Mouse (Mus musculus): ENCODE data around the gene Ifih1.

- TF ChIP-seq POLR2A (IDR thresholded peaks at IDR 0.05; ENCODE audit: low read depth, low read length) (no peak), CTCF (conservative IDR thresholded peaks at IDR 0.05; ENCODE audit: insufficient read depth, insufficient read length, low read depth, low read length) (no peak)
Observed at GRCm38 (mm10) chr2:62670301-62670700, 24.2 kb upstream of the Ifih1 start.

Data from kidney, adult 2 months (tissue).